Mouse (Mus musculus): ENCODE data around the gene Slc39a3. TPM values are rescaled to one million over a fixed set of nuclear protein-coding genes. Genes with fewer than 3 reads are reported as not detected.

Slc39a3 gene
- polyA plus RNA-seq, 1 experiment = 11.6 TPM

DNA sequence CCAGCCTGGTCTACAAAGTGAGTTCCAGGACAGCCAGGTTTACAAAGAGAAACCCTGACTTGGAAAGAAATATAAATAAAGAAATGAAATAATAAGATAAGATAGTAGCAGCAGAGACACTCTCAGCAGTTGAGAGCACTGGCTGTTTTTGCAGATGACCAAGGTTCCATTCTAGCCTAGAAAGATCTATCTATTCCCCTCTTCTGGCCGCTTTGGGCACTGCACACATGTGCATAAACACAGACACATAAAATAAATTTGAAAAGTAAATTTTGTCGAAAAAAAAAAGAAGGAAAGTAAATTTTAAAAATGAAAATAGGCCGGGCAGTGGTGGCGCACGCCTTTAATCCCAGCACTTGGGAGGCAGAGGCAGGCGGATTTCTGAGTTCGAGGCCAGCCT, 975 bp downstream of the Slc39a3 start:
- H3K4me3 ChIP-seq (ENCODE audit: insufficient read depth, poor library complexity, severe bottlenecking) = no peak overlapping the region
- no peaks in the 10 kb centered on the region for H3K79me3 ChIP-seq (ENCODE audit: low read depth)
- TF ChIP-seq USF1 (IDR thresholded peaks at IDR 0.05; ENCODE audit: low read depth) (no peak), MAX (IDR thresholded peaks at IDR 0.05) (no peak), MYOD1 (IDR thresholded peaks at IDR 0.05; ENCODE audit: control insufficient read depth, insufficient read length, low read depth) (no peak), CEBPB (IDR thresholded peaks at IDR 0.05; ENCODE audit: low read depth) (no peak), FOSL1 (IDR thresholded peaks at IDR 0.05; ENCODE audit: insufficient read depth, low read length, poor library complexity, severe bottlenecking) (no peak)
- no peak overlapping the region for H3ac ChIP-seq (ENCODE audit: control insufficient read depth, insufficient read length, low read depth)
- no peaks in the 10 kb centered on the region for H3K36me3 ChIP-seq (ENCODE audit: control insufficient read depth, insufficient read depth)
- H3K79me2 ChIP-seq (ENCODE audit: control insufficient read depth, insufficient read depth) = no peaks in the 10 kb centered on the region
- H3K27me3 ChIP-seq (ENCODE audit: control insufficient read depth, insufficient read depth, insufficient read length) = no peaks in the 10 kb centered on the region

GRCm38 (mm10) chr10:81033586-81033985, 3.6 kb downstream of the Slc39a3 start:
- Histone ChIP-seq H3K4me3 (ENCODE audit: insufficient read depth, poor library complexity, severe bottlenecking) (no peak overlapping the region), H3K36me3 (ENCODE audit: control insufficient read depth, insufficient read depth) (no peaks in the 10 kb centered on the region), H3K79me2 (ENCODE audit: control insufficient read depth, insufficient read depth) (no peaks in the 10 kb centered on the region), H3K27me3 (ENCODE audit: control insufficient read depth, insufficient read depth, insufficient read length) (no peaks in the 10 kb centered on the region), H3ac (ENCODE audit: control insufficient read depth, insufficient read length, low read depth) (peak overlapping the region; percentile 19), H3K79me3 (ENCODE audit: low read depth) (no peaks in the 10 kb centered on the region)
- TF ChIP-seq MYOD1 (IDR thresholded peaks at IDR 0.05; ENCODE audit: control insufficient read depth, insufficient read length, low read depth) (no peak), CEBPB (IDR thresholded peaks at IDR 0.05; ENCODE audit: low read depth) (no peak)

DNA sequence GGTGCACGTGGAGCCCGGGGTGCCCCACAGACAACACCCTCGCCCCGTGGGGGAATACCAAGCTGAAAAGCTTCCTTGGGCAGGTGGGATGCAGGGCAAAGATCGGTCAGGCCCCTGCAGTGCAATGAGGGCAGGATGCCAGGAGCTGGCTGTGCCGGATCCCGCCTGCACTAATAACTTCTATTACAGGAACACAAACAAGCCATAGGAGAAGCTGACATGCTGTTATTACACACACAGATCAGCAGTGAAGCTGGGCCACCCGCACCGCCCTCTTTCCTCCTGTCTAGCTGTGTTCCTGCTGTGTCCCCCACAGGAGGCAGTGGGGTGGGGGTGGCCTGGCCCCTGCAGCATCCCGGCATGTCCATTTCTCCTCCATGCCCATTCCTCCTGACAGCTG, 8.2 kb downstream of the Slc39a3 start:
- no peak for TF ChIP-seq FOSL1 (IDR thresholded peaks at IDR 0.05; ENCODE audit: insufficient read depth, low read length, poor library complexity, severe bottlenecking)
- TF ChIP-seq MYOG (IDR thresholded peaks at IDR 0.05; ENCODE audit: control insufficient read depth, extremely low read depth, insufficient read length) = no peak
- no peak for TF ChIP-seq USF1 (IDR thresholded peaks at IDR 0.05; ENCODE audit: low read depth)
- no peak for TF ChIP-seq MAX (IDR thresholded peaks at IDR 0.05)
- TF ChIP-seq CTCF (IDR thresholded peaks at IDR 0.05; ENCODE audit: control insufficient read depth, insufficient read depth, insufficient read length) = no peak
- TF ChIP-seq CEBPB (IDR thresholded peaks at IDR 0.05; ENCODE audit: low read depth) = no peak
- TF ChIP-seq MYOD1 (IDR thresholded peaks at IDR 0.05; ENCODE audit: control insufficient read depth, insufficient read length, low read depth) = no peak
- H3K36me3 ChIP-seq (ENCODE audit: control insufficient read depth, insufficient read depth) = no peaks in the 10 kb centered on the region
- H3K79me3 ChIP-seq (ENCODE audit: low read depth) = no peaks in the 10 kb centered on the region
- no peak overlapping the region for H3ac ChIP-seq (ENCODE audit: control insufficient read depth, insufficient read length, low read depth)
- H3K79me2 ChIP-seq (ENCODE audit: control insufficient read depth, insufficient read depth) = no peaks in the 10 kb centered on the region
- H3K27me3 ChIP-seq (ENCODE audit: control insufficient read depth, insufficient read depth, insufficient read length) = no peaks in the 10 kb centered on the region
- no peak overlapping the region for H3K4me3 ChIP-seq (ENCODE audit: insufficient read depth, poor library complexity, severe bottlenecking)

- Histone ChIP-seq H3ac (ENCODE audit: control insufficient read depth, insufficient read length, low read depth) (no peak overlapping the region), H3K27me3 (ENCODE audit: control insufficient read depth, insufficient read depth, insufficient read length) (no peaks in the 10 kb centered on the region), H3K79me2 (ENCODE audit: control insufficient read depth, insufficient read depth) (no peaks in the 10 kb centered on the region), H3K4me3 (ENCODE audit: insufficient read depth, poor library complexity, severe bottlenecking) (no peak overlapping the region), H3K79me3 (ENCODE audit: low read depth) (no peaks in the 10 kb centered on the region), H3K36me3 (ENCODE audit: control insufficient read depth, insufficient read depth) (no peaks in the 10 kb centered on the region)
- TF ChIP-seq CEBPB (IDR thresholded peaks at IDR 0.05; ENCODE audit: low read depth) = no peak
- no peak for TF ChIP-seq CTCF (IDR thresholded peaks at IDR 0.05; ENCODE audit: control insufficient read depth, insufficient read depth, insufficient read length)
These were observed 9.0 kb downstream of the Slc39a3 start for GRCm38 (mm10) chr10:81028219-81028618.

DNA sequence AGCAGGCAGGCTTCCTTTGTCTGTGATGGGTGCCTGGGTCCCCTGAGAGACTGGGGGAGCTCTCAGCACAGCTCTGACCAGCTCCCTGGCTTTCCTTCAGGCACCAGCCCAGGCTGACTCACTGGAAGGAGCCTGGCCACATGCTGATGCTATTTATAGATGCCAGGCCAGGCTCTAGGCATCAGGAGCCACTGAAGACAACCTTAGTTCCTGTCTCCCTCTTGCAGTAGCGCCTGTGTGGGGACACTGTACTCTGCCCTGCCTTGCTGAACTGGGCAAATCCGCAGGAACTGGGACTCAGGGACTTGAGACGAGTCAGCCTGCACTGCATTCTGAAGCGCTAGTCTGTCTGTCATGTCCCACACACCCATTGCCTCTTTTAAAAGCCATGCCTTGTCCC, 9.9 kb downstream of the Slc39a3 start:
- no peaks in the 10 kb centered on the region for H3K36me3 ChIP-seq (ENCODE audit: control insufficient read depth, insufficient read depth)
- no peak overlapping the region for H3K4me3 ChIP-seq (ENCODE audit: insufficient read depth, poor library complexity, severe bottlenecking)
- H3ac ChIP-seq (ENCODE audit: control insufficient read depth, insufficient read length, low read depth) = peak overlapping the region; percentile 55
- no peak for TF ChIP-seq CTCF (IDR thresholded peaks at IDR 0.05; ENCODE audit: control insufficient read depth, insufficient read depth, insufficient read length)
- no peak for TF ChIP-seq CEBPB (IDR thresholded peaks at IDR 0.05; ENCODE audit: low read depth)
- TF ChIP-seq USF1 (IDR thresholded peaks at IDR 0.05; ENCODE audit: low read depth) = peak; percentile 23
- TF ChIP-seq MYOG (IDR thresholded peaks at IDR 0.05; ENCODE audit: control insufficient read depth, extremely low read depth, insufficient read length) = no peak
- TF ChIP-seq FOSL1 (IDR thresholded peaks at IDR 0.05; ENCODE audit: insufficient read depth, low read length, poor library complexity, severe bottlenecking) = no peak
- no peak for TF ChIP-seq MYOD1 (IDR thresholded peaks at IDR 0.05; ENCODE audit: control insufficient read depth, insufficient read length, low read depth)
- TF ChIP-seq MAX (IDR thresholded peaks at IDR 0.05) = peak; percentile 77
- no peaks in the 10 kb centered on the region for H3K79me3 ChIP-seq (ENCODE audit: low read depth)
- no peaks in the 10 kb centered on the region for H3K27me3 ChIP-seq (ENCODE audit: control insufficient read depth, insufficient read depth, insufficient read length)
- H3K79me2 ChIP-seq (ENCODE audit: control insufficient read depth, insufficient read depth) = no peaks in the 10 kb centered on the region

GRCm38 (mm10) chr10:81026857-81027256, 10.4 kb downstream of the Slc39a3 start:
- no peaks in the 10 kb centered on the region for H3K79me3 ChIP-seq (ENCODE audit: low read depth)
- H3K4me3 ChIP-seq (ENCODE audit: insufficient read depth, poor library complexity, severe bottlenecking) = no peak overlapping the region
- H3K36me3 ChIP-seq (ENCODE audit: control insufficient read depth, insufficient read depth) = no peaks in the 10 kb centered on the region
- H3K79me2 ChIP-seq (ENCODE audit: control insufficient read depth, insufficient read depth) = no peaks in the 10 kb centered on the region
- TF ChIP-seq CTCF (IDR thresholded peaks at IDR 0.05; ENCODE audit: control insufficient read depth, insufficient read depth, insufficient read length) (no peak), MAX (IDR thresholded peaks at IDR 0.05) (no peak), CEBPB (IDR thresholded peaks at IDR 0.05; ENCODE audit: low read depth) (no peak), MYOD1 (IDR thresholded peaks at IDR 0.05; ENCODE audit: control insufficient read depth, insufficient read length, low read depth) (no peak), MYOG (IDR thresholded peaks at IDR 0.05; ENCODE audit: control insufficient read depth, extremely low read depth, insufficient read length) (no peak), FOSL1 (IDR thresholded peaks at IDR 0.05; ENCODE audit: insufficient read depth, low read length, poor library complexity, severe bottlenecking) (no peak), USF1 (IDR thresholded peaks at IDR 0.05; ENCODE audit: low read depth) (no peak)
- H3ac ChIP-seq (ENCODE audit: control insufficient read depth, insufficient read length, low read depth) = no peak overlapping the region
- peaks cover 2% of the 10 kb centered on the region for H3K27me3 ChIP-seq (ENCODE audit: control insufficient read depth, insufficient read depth, insufficient read length)
